Mouse (Mus musculus) megakaryocyte-erythroid progenitor cell, adult 5 weeks (primary cell): Measurements from ENCODE around the gene Ctnnal1. TPM values are rescaled to one million over a fixed set of nuclear protein-coding genes. Genes with fewer than 3 reads are reported as not detected.

Source experiments
- polyA plus RNA-seq: library from polyadenylated mRNA; stranded (reverse); fragments of >175 nt; gene quantifications from 2 replicates; pipeline ENCODE4 v1.2.3, GENCODE M21; 2012

Gene Ctnnal1
- polyA plus RNA-seq = 3.9 and 5.6 TPM in 2 replicates

DNA sequence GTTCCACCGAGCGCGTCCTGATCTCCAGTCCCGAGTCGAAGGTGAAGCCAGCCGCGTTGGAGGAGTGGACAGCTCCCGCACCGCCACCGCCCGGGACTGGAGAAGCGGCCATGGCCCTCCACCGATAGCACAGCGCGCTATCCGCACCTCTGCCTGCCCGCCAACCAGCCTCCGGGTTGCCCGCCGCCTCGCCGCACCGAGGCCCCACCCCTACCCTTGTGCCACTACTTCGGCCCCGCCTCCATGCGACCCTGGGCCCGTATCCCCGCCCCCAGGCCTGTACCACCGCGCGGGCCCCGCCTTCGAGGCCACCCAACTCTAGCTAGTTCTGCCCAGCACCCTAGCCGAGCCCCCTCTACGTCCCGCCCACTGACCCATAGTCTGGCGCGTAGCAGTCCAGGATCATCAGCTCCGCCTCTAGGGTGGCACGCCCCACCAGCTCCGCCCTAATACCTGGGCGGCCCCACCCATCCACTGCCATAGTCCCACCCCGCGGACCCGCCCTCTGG, at the start of gene Ctnnal1:
Gene Ctnnal1, minus strand, starts transcription at position 186 of the 509 bp plus-strand sequence.

DNA sequence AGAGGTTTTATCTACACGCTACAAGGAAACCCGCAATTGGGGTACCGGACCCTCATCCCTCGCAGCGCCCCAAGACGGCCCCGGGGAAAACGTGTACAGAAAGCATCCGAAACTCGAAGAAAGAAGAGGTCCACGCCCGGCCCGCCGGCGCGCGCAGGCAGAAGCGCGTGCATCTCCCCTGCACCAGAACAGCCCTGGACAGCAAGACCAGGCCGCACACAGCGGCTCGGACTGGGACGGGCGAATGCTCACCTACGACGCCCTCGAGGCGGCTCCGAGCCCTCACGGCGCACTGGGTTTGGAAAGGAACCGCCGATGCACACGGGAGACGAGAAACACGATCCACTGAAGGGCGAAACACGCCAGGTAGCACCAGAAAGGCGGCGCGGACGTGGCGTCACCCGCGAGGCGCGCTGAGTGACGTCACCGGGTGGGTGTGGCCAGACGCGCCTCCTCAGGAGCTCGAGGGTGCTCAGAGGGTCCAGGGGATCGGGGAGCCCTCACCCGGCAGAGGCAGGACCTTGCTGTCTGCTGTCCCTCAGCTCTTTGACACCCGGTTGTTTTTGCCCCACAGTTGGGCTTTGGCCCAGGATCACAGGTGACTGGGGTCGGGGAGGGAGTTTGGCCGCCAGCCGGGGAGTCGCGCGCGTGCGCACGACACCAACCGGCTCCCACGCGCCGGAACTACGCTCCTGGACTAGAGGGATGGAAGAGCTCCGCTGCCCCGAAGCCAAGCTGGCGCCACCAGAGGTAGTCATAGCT, 62.9 kb downstream of the Ctnnal1 start, which contains the start of the genes Elp1 and Fam206a:
Gene Elp1, minus strand, starts transcription at position 425 of the 762 bp plus-strand sequence.
Gene Fam206a, plus strand, starts transcription at position 439 of the 762 bp plus-strand sequence.

Other genes starting within 250 kb of the Ctnnal1 start
- gene Gm26657, start 125.1 kb downstream of the Ctnnal1 start, polyA plus RNA-seq = not detected in 2 replicates
- gene Actl7b, start 123.7 kb downstream of the Ctnnal1 start, polyA plus RNA-seq = 0.14 and 0.52 TPM in 2 replicates
- gene Actl7a, start 121.8 kb downstream of the Ctnnal1 start, polyA plus RNA-seq = not detected in 2 replicates
- 4.4 and 5.0 TPM in 2 replicates for gene Elp1, start 62.9 kb downstream of the Ctnnal1 start, polyA plus RNA-seq
- gene Fam206a, start 62.8 kb downstream of the Ctnnal1 start, polyA plus RNA-seq = 7.2 and 7.4 TPM in 2 replicates
- 0.93 and 1.1 TPM in 2 replicates for gene Tmem245, start 82.2 kb upstream of the Ctnnal1 start, polyA plus RNA-seq
- 0.01 TPM in 1 of 2 replicates, not detected in the other for gene Frrs1l, start 125.2 kb upstream of the Ctnnal1 start, polyA plus RNA-seq